Mouse (Mus musculus): Measurements from ENCODE around the gene Plcb1. TPM values are rescaled to one million over a fixed set of nuclear protein-coding genes. Genes with fewer than 3 reads are reported as not detected.

Gene Plcb1
- polyA plus RNA-seq, 1 experiment from 2014 or later: 11.4 TPM

- no peaks in the 10 kb centered on the region for H3K4me1 ChIP-seq (replicated peaks)
- no peak overlapping the region for H3K27ac ChIP-seq
- H3K36me3 ChIP-seq: no peaks in the 10 kb centered on the region
- H3K4me2 ChIP-seq: no peak overlapping the region
- no peaks in the 10 kb centered on the region for H3K9me3 ChIP-seq
- H3K4me3 ChIP-seq (replicated peaks): no peak overlapping the region
- WGBS: 89% methylated on average over 4 of the region's 4 CpGs
- no peaks in the 10 kb centered on the region for H3K27me3 ChIP-seq
- ATAC-seq (ENCODE audit: insufficient number of reproducible peaks, insufficient read depth, low FRiP score, low TSS enrichment, low read depth): no peak
- no peak overlapping the region for H3K9ac ChIP-seq (replicated peaks)
These were observed 57.0 kb downstream of the Plcb1 start for GRCm38 (mm10) chr2:134842883-134843282.

GRCm38 (mm10) chr2:134844391-134845238 lies 58.7 kb downstream of the Plcb1 start:
- H3K9me3 ChIP-seq: no peaks in the 10 kb centered on the region
- no peak for ATAC-seq (ENCODE audit: insufficient number of reproducible peaks, insufficient read depth, low FRiP score, low TSS enrichment, low read depth)
- no peak overlapping the region for H3K27ac ChIP-seq
- H3K36me3 ChIP-seq: no peaks in the 10 kb centered on the region
- H3K27me3 ChIP-seq: no peaks in the 10 kb centered on the region
- H3K4me2 ChIP-seq: no peak overlapping the region
- H3K4me1 ChIP-seq (replicated peaks): no peaks in the 10 kb centered on the region
- no peak overlapping the region for H3K4me3 ChIP-seq (replicated peaks)
- no peak overlapping the region for H3K9ac ChIP-seq (replicated peaks)
- 78% methylated on average over 6 of the region's 6 CpGs for WGBS

- no peak overlapping the region for H3K9ac ChIP-seq (replicated peaks)
- 52% methylated on average over 3 of the region's 3 CpGs for whole genome bisulfite sequencing
- no peak for ATAC-seq (ENCODE audit: insufficient number of reproducible peaks, insufficient read depth, low FRiP score, low TSS enrichment, low read depth)
These were observed 59.4 kb downstream of the Plcb1 start for GRCm38 (mm10) chr2:134845239-134845738.

GRCm38 (mm10) chr2:134846555-134846954 lies 60.7 kb downstream of the Plcb1 start:
- Histone ChIP-seq H3K4me1 (replicated peaks) (no peaks in the 10 kb centered on the region), H3K9me3 (no peaks in the 10 kb centered on the region), H3K9ac (replicated peaks) (no peak overlapping the region), H3K27ac (no peak overlapping the region), H3K4me2 (no peak overlapping the region), H3K27me3 (no peaks in the 10 kb centered on the region), H3K36me3 (no peaks in the 10 kb centered on the region), H3K4me3 (replicated peaks) (no peak overlapping the region)
- 77% methylated on average over 3 of the region's 3 CpGs for WGBS
- no peak for ATAC-seq (ENCODE audit: insufficient number of reproducible peaks, insufficient read depth, low FRiP score, low TSS enrichment, low read depth)

More at GRCm38 (mm10) chr2:134845239-134845738, 59.4 kb downstream of the Plcb1 start:
- Histone ChIP-seq H3K36me3 (no peaks in the 10 kb centered on the region), H3K4me2 (no peak overlapping the region), H3K27me3 (no peaks in the 10 kb centered on the region), H3K4me3 (replicated peaks) (no peak overlapping the region), H3K27ac (no peak overlapping the region), H3K4me1 (replicated peaks) (no peaks in the 10 kb centered on the region), H3K9me3 (no peaks in the 10 kb centered on the region)

- no peak overlapping the region for H3K4me3 ChIP-seq (replicated peaks)
- 86% methylated on average over 13 of the region's 13 CpGs for WGBS
- ATAC-seq (ENCODE audit: insufficient number of reproducible peaks, insufficient read depth, low FRiP score, low TSS enrichment, low read depth): no peak
These were observed 65.6 kb downstream of the Plcb1 start for GRCm38 (mm10) chr2:134851189-134852171.

GRCm38 (mm10) chr2:134856239-134856638 lies 70.4 kb downstream of the Plcb1 start:
- no peaks in the 10 kb centered on the region for H3K9me3 ChIP-seq
- no peaks in the 10 kb centered on the region for H3K36me3 ChIP-seq
- no peak overlapping the region for H3K4me2 ChIP-seq
- ATAC-seq (ENCODE audit: insufficient number of reproducible peaks, insufficient read depth, low FRiP score, low TSS enrichment, low read depth): no peak
- H3K4me3 ChIP-seq (replicated peaks): no peak overlapping the region
- H3K9ac ChIP-seq (replicated peaks): no peak overlapping the region
- H3K4me1 ChIP-seq (replicated peaks): no peaks in the 10 kb centered on the region
- H3K27me3 ChIP-seq: no peaks in the 10 kb centered on the region
- H3K27ac ChIP-seq: no peak overlapping the region

More at GRCm38 (mm10) chr2:134851189-134852171, 65.6 kb downstream of the Plcb1 start:
- no peaks in the 10 kb centered on the region for H3K4me1 ChIP-seq (replicated peaks)
- H3K36me3 ChIP-seq: no peaks in the 10 kb centered on the region
- no peaks in the 10 kb centered on the region for H3K9me3 ChIP-seq
- H3K4me2 ChIP-seq: no peak overlapping the region
- no peak overlapping the region for H3K9ac ChIP-seq (replicated peaks)
- no peaks in the 10 kb centered on the region for H3K27me3 ChIP-seq
- no peak overlapping the region for H3K27ac ChIP-seq

GRCm38 (mm10) chr2:134856691-134857090 lies 70.8 kb downstream of the Plcb1 start:
- H3K4me1 ChIP-seq (replicated peaks): no peaks in the 10 kb centered on the region
- 60% methylated on average over 2 of the region's 2 CpGs for WGBS

GRCm38 (mm10) chr2:134864985-134865645 lies 79.2 kb downstream of the Plcb1 start:
- H3K9me3 ChIP-seq: no peaks in the 10 kb centered on the region
- H3K4me1 ChIP-seq (replicated peaks): no peaks in the 10 kb centered on the region
- no peak overlapping the region for H3K9ac ChIP-seq (replicated peaks)
- no peak overlapping the region for H3K4me2 ChIP-seq
- no peak overlapping the region for H3K27ac ChIP-seq
- H3K36me3 ChIP-seq: no peaks in the 10 kb centered on the region
- H3K27me3 ChIP-seq: no peaks in the 10 kb centered on the region
- WGBS: 88% methylated on average over 7 of the region's 7 CpGs
- no peak for ATAC-seq (ENCODE audit: insufficient number of reproducible peaks, insufficient read depth, low FRiP score, low TSS enrichment, low read depth)
- no peak overlapping the region for H3K4me3 ChIP-seq (replicated peaks)

More at GRCm38 (mm10) chr2:134856691-134857090, 70.8 kb downstream of the Plcb1 start:
- H3K9ac ChIP-seq (replicated peaks): no peak overlapping the region
- ATAC-seq (ENCODE audit: insufficient number of reproducible peaks, insufficient read depth, low FRiP score, low TSS enrichment, low read depth): no peak
- no peaks in the 10 kb centered on the region for H3K36me3 ChIP-seq
- H3K27ac ChIP-seq: no peak overlapping the region
- H3K4me2 ChIP-seq: no peak overlapping the region
- no peak overlapping the region for H3K4me3 ChIP-seq (replicated peaks)
- no peaks in the 10 kb centered on the region for H3K27me3 ChIP-seq
- H3K9me3 ChIP-seq: no peaks in the 10 kb centered on the region

- ATAC-seq (ENCODE audit: insufficient number of reproducible peaks, insufficient read depth, low FRiP score, low TSS enrichment, low read depth): no peak
- WGBS: 90% methylated on average over 6 of the region's 6 CpGs
These were observed 81.5 kb downstream of the Plcb1 start for GRCm38 (mm10) chr2:134867381-134867780.

GRCm38 (mm10) chr2:134871692-134872489 lies 86.0 kb downstream of the Plcb1 start:
- Histone ChIP-seq H3K4me1 (replicated peaks) (no peaks in the 10 kb centered on the region), H3K4me2 (no peak overlapping the region), H3K27ac (no peak overlapping the region), H3K9me3 (no peaks in the 10 kb centered on the region), H3K4me3 (replicated peaks) (no peak overlapping the region), H3K36me3 (no peaks in the 10 kb centered on the region), H3K9ac (replicated peaks) (no peak overlapping the region), H3K27me3 (no peaks in the 10 kb centered on the region)
- 86% methylated on average over 9 of the region's 9 CpGs for WGBS
- ATAC-seq (ENCODE audit: insufficient number of reproducible peaks, insufficient read depth, low FRiP score, low TSS enrichment, low read depth): no peak

More at GRCm38 (mm10) chr2:134867381-134867780, 81.5 kb downstream of the Plcb1 start:
- Histone ChIP-seq H3K36me3 (no peaks in the 10 kb centered on the region), H3K9me3 (no peaks in the 10 kb centered on the region), H3K27me3 (no peaks in the 10 kb centered on the region), H3K4me1 (replicated peaks) (no peaks in the 10 kb centered on the region), H3K4me3 (replicated peaks) (no peak overlapping the region), H3K27ac (no peak overlapping the region), H3K4me2 (no peak overlapping the region), H3K9ac (replicated peaks) (no peak overlapping the region)

All from limb, embryonic 12.5 days (tissue).